Mouse (Mus musculus): Measurements from ENCODE around the gene Klf15. TPM values are rescaled to one million over a fixed set of nuclear protein-coding genes. Genes with fewer than 3 reads are reported as not detected.

Gene Klf15
- polyA plus RNA-seq (2016; fragmentation: Nextera tagmentation; extraction: Ambion mirVana), result 6.6 and 7.3 TPM in 2 replicates

- H3K9me3 ChIP-seq (replicated peaks), result no peaks in the 10 kb centered on the region
- peak within 1 kb of the TSS; percentile 99 for H3K4me2 ChIP-seq
- H3K27ac ChIP-seq (ENCODE audit: poor library complexity, severe bottlenecking), result peak within 1 kb of the TSS; percentile 77
- WGBS, result 3% methylated on average over 70 of the region's 70 CpGs
- peaks cover 5% of the 10 kb centered on the region for H3K36me3 ChIP-seq
- peaks cover 20% of the 10 kb centered on the region for H3K4me1 ChIP-seq (replicated peaks)
- H3K4me3 ChIP-seq, result peak within 1 kb of the TSS; percentile 76
- H3K27me3 ChIP-seq (replicated peaks), result peaks cover 37% of the 10 kb centered on the region
- ATAC-seq (ENCODE audit: insufficient number of reproducible peaks, low FRiP score), result peak; percentile 67
- peak within 1 kb of the TSS; percentile 82 for H3K9ac ChIP-seq
These were observed at the start of gene Klf15 for GRCm38 (mm10) chr6:90462181-90462706. Klf15 (plus strand) TSS chr6:90462576.

GRCm38 (mm10) chr6:90422565-90422964 lies 39.8 kb upstream of the Klf15 start:
- Histone ChIP-seq H3K27ac (ENCODE audit: poor library complexity, severe bottlenecking) (no peak overlapping the region), H3K9ac (no peak overlapping the region; the same call in 1 of the 2 replicates), H3K9me3 (replicated peaks) (no peaks in the 10 kb centered on the region), H3K4me3 (peak overlapping the region; percentile 33), H3K36me3 (no peaks in the 10 kb centered on the region), H3K4me1 (replicated peaks) (peaks cover 5% of the 10 kb centered on the region), H3K27me3 (replicated peaks) (peaks cover 19% of the 10 kb centered on the region), H3K4me2 (peak overlapping the region; percentile 66)
- 6% methylated on average over 14 of the region's 14 CpGs for WGBS
- ATAC-seq (ENCODE audit: insufficient number of reproducible peaks, low FRiP score), result peak; percentile 74

GRCm38 (mm10) chr6:90425361-90425760 lies 37.0 kb upstream of the Klf15 start:
- Histone ChIP-seq H3K4me2 (no peak overlapping the region), H3K27me3 (replicated peaks) (peaks cover 25% of the 10 kb centered on the region), H3K4me1 (replicated peaks) (peaks cover 12% of the 10 kb centered on the region), H3K4me3 (no peak overlapping the region), H3K27ac (ENCODE audit: poor library complexity, severe bottlenecking) (no peak overlapping the region), H3K36me3 (no peaks in the 10 kb centered on the region), H3K9me3 (replicated peaks) (no peaks in the 10 kb centered on the region), H3K9ac (no peak overlapping the region)
- 82% methylated on average over 3 of the region's 3 CpGs for WGBS
- no peak for ATAC-seq (ENCODE audit: insufficient number of reproducible peaks, low FRiP score)

- Histone ChIP-seq H3K4me1 (replicated peaks) (peaks cover 12% of the 10 kb centered on the region), H3K9ac (no peak overlapping the region), H3K4me3 (no peak overlapping the region), H3K9me3 (replicated peaks) (no peaks in the 10 kb centered on the region), H3K4me2 (no peak overlapping the region), H3K36me3 (no peaks in the 10 kb centered on the region), H3K27ac (ENCODE audit: poor library complexity, severe bottlenecking) (no peak overlapping the region), H3K27me3 (replicated peaks) (peaks cover 25% of the 10 kb centered on the region)
- ATAC-seq (ENCODE audit: insufficient number of reproducible peaks, low FRiP score), result no peak
- 80% methylated on average over 4 of the region's 4 CpGs for WGBS
These were observed 36.4 kb upstream of the Klf15 start for GRCm38 (mm10) chr6:90426003-90426402.

GRCm38 (mm10) chr6:90428380-90428974 lies 33.9 kb upstream of the Klf15 start, which contains the start of gene Cfap100:
Cfap100 (minus strand) TSS chr6:90428797.
- H3K27ac ChIP-seq (ENCODE audit: poor library complexity, severe bottlenecking), result no peak within 1 kb of the TSS
- no peaks in the 10 kb centered on the region for H3K9me3 ChIP-seq (replicated peaks)
- H3K4me3 ChIP-seq, result peak within 1 kb of the TSS; percentile 46
- ATAC-seq (ENCODE audit: insufficient number of reproducible peaks, low FRiP score), result peak; percentile 65
- WGBS, result under 1% methylated on average over 31 of the region's 31 CpGs
- peaks cover 7% of the 10 kb centered on the region; the same call in 1 of the 2 replicates for H3K4me1 ChIP-seq (replicated peaks)
- H3K9ac ChIP-seq, result peak within 1 kb of the TSS; percentile 72
- no peaks in the 10 kb centered on the region for H3K36me3 ChIP-seq
- H3K4me2 ChIP-seq, result peak within 1 kb of the TSS; percentile 85
- peaks cover 20% of the 10 kb centered on the region for H3K27me3 ChIP-seq (replicated peaks)

- 72% methylated on average over 14 of the region's 14 CpGs for WGBS
- H3K4me2 ChIP-seq, result no peak overlapping the region
- H3K4me3 ChIP-seq, result no peak overlapping the region
- no peak overlapping the region for H3K27ac ChIP-seq (ENCODE audit: poor library complexity, severe bottlenecking)
- peaks cover 25% of the 10 kb centered on the region for H3K27me3 ChIP-seq (replicated peaks)
- H3K4me1 ChIP-seq (replicated peaks), result peaks cover 7% of the 10 kb centered on the region; the same call in 1 of the 2 replicates
- H3K9me3 ChIP-seq (replicated peaks), result no peaks in the 10 kb centered on the region
- H3K36me3 ChIP-seq, result no peaks in the 10 kb centered on the region
- no peak for ATAC-seq (ENCODE audit: insufficient number of reproducible peaks, low FRiP score)
- H3K9ac ChIP-seq, result no peak overlapping the region
These were observed 32.5 kb upstream of the Klf15 start for GRCm38 (mm10) chr6:90429911-90430310.

GRCm38 (mm10) chr6:90431487-90431886 lies 30.9 kb upstream of the Klf15 start:
- peaks cover 7% of the 10 kb centered on the region; the same call in 1 of the 2 replicates for H3K4me1 ChIP-seq (replicated peaks)
- H3K4me3 ChIP-seq, result no peak overlapping the region
- H3K27me3 ChIP-seq (replicated peaks), result peaks cover 22% of the 10 kb centered on the region
- H3K36me3 ChIP-seq, result no peaks in the 10 kb centered on the region
- H3K4me2 ChIP-seq, result no peak overlapping the region
- H3K27ac ChIP-seq (ENCODE audit: poor library complexity, severe bottlenecking), result no peak overlapping the region
- H3K9ac ChIP-seq, result no peak overlapping the region
- 73% methylated on average over 2 of the region's 2 CpGs for WGBS
- H3K9me3 ChIP-seq (replicated peaks), result no peaks in the 10 kb centered on the region
- no peak for ATAC-seq (ENCODE audit: insufficient number of reproducible peaks, low FRiP score)

- Histone ChIP-seq H3K4me2 (no peak overlapping the region), H3K4me3 (no peak overlapping the region), H3K9ac (no peak overlapping the region), H3K27me3 (replicated peaks) (0 out of 2 replicates have a peak, but pooled peaks cover 5% of the 10 kb centered on the region), H3K4me1 (replicated peaks) (no peaks in the 10 kb centered on the region), H3K27ac (ENCODE audit: poor library complexity, severe bottlenecking) (no peak overlapping the region), H3K9me3 (replicated peaks) (peaks cover 5% of the 10 kb centered on the region; the same call in 1 of the 2 replicates), H3K36me3 (no peaks in the 10 kb centered on the region)
- ATAC-seq (ENCODE audit: insufficient number of reproducible peaks, low FRiP score), result no peak
- WGBS, result 58% methylated on average over 3 of the region's 3 CpGs
These were observed 27.7 kb upstream of the Klf15 start for GRCm38 (mm10) chr6:90434687-90435086.

GRCm38 (mm10) chr6:90435195-90435618 lies 27.2 kb upstream of the Klf15 start:
- no peak for ATAC-seq (ENCODE audit: insufficient number of reproducible peaks, low FRiP score)
- 0 out of 2 replicates have a peak, but pooled peaks cover 5% of the 10 kb centered on the region for H3K27me3 ChIP-seq (replicated peaks)

GRCm38 (mm10) chr6:90436192-90436907 lies 26.0 kb upstream of the Klf15 start:
- Histone ChIP-seq H3K27me3 (replicated peaks) (0 out of 2 replicates have a peak, but pooled peaks cover 5% of the 10 kb centered on the region), H3K9ac (no peak overlapping the region), H3K36me3 (no peaks in the 10 kb centered on the region), H3K4me1 (replicated peaks) (no peaks in the 10 kb centered on the region), H3K9me3 (replicated peaks) (peaks cover 5% of the 10 kb centered on the region; the same call in 1 of the 2 replicates), H3K27ac (ENCODE audit: poor library complexity, severe bottlenecking) (no peak overlapping the region), H3K4me2 (no peak overlapping the region), H3K4me3 (no peak overlapping the region)
- 76% methylated on average over 10 of the region's 10 CpGs for WGBS
- ATAC-seq (ENCODE audit: insufficient number of reproducible peaks, low FRiP score), result no peak

More at GRCm38 (mm10) chr6:90435195-90435618, 27.2 kb upstream of the Klf15 start:
- no peaks in the 10 kb centered on the region for H3K36me3 ChIP-seq
- H3K4me3 ChIP-seq, result no peak overlapping the region
- peaks cover 5% of the 10 kb centered on the region; the same call in 1 of the 2 replicates for H3K9me3 ChIP-seq (replicated peaks)
- no peak overlapping the region for H3K27ac ChIP-seq (ENCODE audit: poor library complexity, severe bottlenecking)
- WGBS, result 17% methylated on average over 11 of the region's 11 CpGs
- H3K9ac ChIP-seq, result no peak overlapping the region
- no peaks in the 10 kb centered on the region for H3K4me1 ChIP-seq (replicated peaks)
- H3K4me2 ChIP-seq, result no peak overlapping the region

GRCm38 (mm10) chr6:90437041-90437440 lies 25.3 kb upstream of the Klf15 start:
- Histone ChIP-seq H3K27ac (ENCODE audit: poor library complexity, severe bottlenecking) (no peak overlapping the region), H3K4me3 (no peak overlapping the region), H3K9me3 (replicated peaks) (peaks cover 5% of the 10 kb centered on the region; the same call in 1 of the 2 replicates), H3K9ac (no peak overlapping the region), H3K27me3 (replicated peaks) (0 out of 2 replicates have a peak, but pooled peaks cover 5% of the 10 kb centered on the region), H3K4me1 (replicated peaks) (no peaks in the 10 kb centered on the region), H3K4me2 (no peak overlapping the region), H3K36me3 (no peaks in the 10 kb centered on the region)
- no peak for ATAC-seq (ENCODE audit: insufficient number of reproducible peaks, low FRiP score)
- WGBS, result 83% methylated on average over 3 of the region's 3 CpGs
